Comparison of ENCODE assay signal across 15 mouse cellular contexts in the genomic region with DNA sequence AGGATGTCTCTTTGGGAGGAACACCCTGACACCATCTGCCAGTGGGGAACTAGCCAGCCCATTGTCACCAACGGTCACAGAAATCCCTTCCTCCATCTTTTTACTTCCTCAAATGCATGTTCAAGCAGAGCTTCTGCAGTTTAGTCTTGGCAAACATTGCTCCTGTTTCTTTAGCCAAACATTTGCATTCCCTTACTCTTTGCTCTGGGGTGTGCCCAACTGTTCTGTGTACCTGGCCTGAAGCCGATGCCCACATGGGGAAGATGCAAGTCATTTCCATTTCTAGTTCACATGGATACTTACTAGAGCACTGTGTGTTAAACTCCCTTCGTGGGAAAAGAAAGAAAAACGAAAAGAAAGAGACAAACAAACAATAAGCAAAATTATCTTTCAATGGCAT.
"Had no signal": no experiment of that assay in that cellular context is flagged by ENCODE, and none has a peak within 500 bp of the region (broad histone marks: within the 10 kb centered on the region; RNA-seq: fewer than 3 reads in every experiment).

No protein-coding gene starts in this region.

- H3K36me3 ChIP-seq: hindbrain, embryonic 15.5 days; limb, embryonic 15.5 days; lung, embryonic 15.5 days; midbrain, embryonic 10.5 days; neural tube, embryonic 15.5 days had no signal

- H3K4me1 ChIP-seq: hindbrain, embryonic 15.5 days; limb, embryonic 15.5 days; lung, embryonic 15.5 days; midbrain, embryonic 10.5 days; neural tube, embryonic 15.5 days had no signal

- H3K27ac ChIP-seq: hindbrain, embryonic 15.5 days; layer of hippocampus, adult 2 months; limb, embryonic 15.5 days; liver, embryonic 14.5 days; lung, embryonic 15.5 days; midbrain, embryonic 10.5 days; neural tube, embryonic 15.5 days had no signal

- ATAC-seq: intestine, postnatal 0 days had no signal

- H3K4me2 ChIP-seq: hindbrain, embryonic 15.5 days; limb, embryonic 15.5 days; lung, embryonic 15.5 days; neural tube, embryonic 15.5 days had no signal

- H3K9ac ChIP-seq: hindbrain, embryonic 15.5 days; limb, embryonic 15.5 days; liver, embryonic 14.5 days; lung, embryonic 15.5 days; neural tube, embryonic 15.5 days had no signal

- H3K27me3 ChIP-seq: hindbrain, embryonic 15.5 days; limb, embryonic 15.5 days; lung, embryonic 15.5 days; neural tube, embryonic 15.5 days had no signal

- H3K4me3 ChIP-seq: hindbrain, embryonic 15.5 days; layer of hippocampus, adult 2 months; limb, embryonic 15.5 days; lung, embryonic 15.5 days; midbrain, embryonic 10.5 days; myocyte; neural tube, embryonic 15.5 days had no signal

- H3K9me3 ChIP-seq: hindbrain, embryonic 15.5 days; limb, embryonic 15.5 days; lung, embryonic 15.5 days; midbrain, embryonic 10.5 days; neural tube, embryonic 15.5 days had no signal

- DNase-seq: kidney, adult 8-10 months; midbrain, embryonic 14.5 days; right cerebral cortex, adult 18-20 months; right cerebral cortex, postnatal 25 days; thymus, adult 2 months; thymus, postnatal 36 days had no signal
